Mouse (Mus musculus): ENCODE measurements around the gene Pgp. TPM values are rescaled to one million over a fixed set of nuclear protein-coding genes. Genes with fewer than 3 reads are reported as not detected.

Gene Pgp
- polyA plus RNA-seq, 1 experiment from 2014 or later, result 60.0 TPM

GRCm38 (mm10) chr17:24463374-24464133 lies 6.6 kb upstream of the Pgp start:
- Histone ChIP-seq H3K4me3 (no peak overlapping the region), H3K27me3 (no peaks in the 10 kb centered on the region), H3K9me3 (no peaks in the 10 kb centered on the region), H3K36me3 (no peaks in the 10 kb centered on the region), H3K4me1 (no peaks in the 10 kb centered on the region), H3K9ac (replicated peaks) (no peak overlapping the region), H3K27ac (replicated peaks) (no peak overlapping the region), H3K4me2 (replicated peaks) (no peak overlapping the region)
- WGBS, result 60% methylated on average over 6 of the region's 6 CpGs
- no peak for ATAC-seq (ENCODE audit: low FRiP score, low read depth)

DNA sequence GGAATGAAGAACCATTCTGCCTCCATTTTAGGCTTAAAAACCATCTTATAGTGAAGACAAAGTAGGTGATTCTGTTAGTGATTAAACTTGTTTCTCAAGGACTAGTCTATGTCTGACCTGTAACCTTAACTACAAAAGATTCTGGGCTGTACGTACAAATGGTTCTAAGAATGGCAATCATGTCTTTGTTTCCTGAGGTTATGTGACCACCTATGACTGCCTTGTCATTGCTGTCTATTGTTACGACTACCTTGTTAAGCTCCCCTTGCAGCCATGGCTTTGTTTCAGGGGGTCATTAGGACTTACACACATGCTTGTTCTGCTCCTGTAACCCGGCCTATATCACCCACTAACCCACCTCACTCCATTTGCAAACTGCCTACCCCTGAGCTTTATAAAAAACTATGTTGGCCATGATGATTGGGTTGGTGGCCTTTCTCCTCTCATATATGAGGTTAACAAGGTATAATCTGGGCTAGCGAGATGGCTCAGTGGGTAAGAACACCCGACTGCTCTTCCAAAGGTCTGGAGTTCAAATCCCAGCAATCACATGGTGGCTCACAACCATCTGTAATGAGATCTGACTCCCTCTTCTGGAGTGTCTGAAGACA lies 1.5 kb upstream of the Pgp start:
- H3K4me1 ChIP-seq, result peaks cover 24% of the 10 kb centered on the region
- no peak for ATAC-seq (ENCODE audit: low FRiP score, low read depth)
- H3K27ac ChIP-seq (replicated peaks), result no peak overlapping the region
- 89% methylated on average over 5 of the region's 5 CpGs for WGBS
- no peaks in the 10 kb centered on the region for H3K27me3 ChIP-seq
- no peaks in the 10 kb centered on the region for H3K9me3 ChIP-seq
- no peak overlapping the region for H3K9ac ChIP-seq (replicated peaks)
- H3K36me3 ChIP-seq, result peaks cover 4% of the 10 kb centered on the region; the same call in 1 of the 2 replicates
- no peak overlapping the region for H3K4me2 ChIP-seq (replicated peaks)
- no peak overlapping the region for H3K4me3 ChIP-seq

DNA sequence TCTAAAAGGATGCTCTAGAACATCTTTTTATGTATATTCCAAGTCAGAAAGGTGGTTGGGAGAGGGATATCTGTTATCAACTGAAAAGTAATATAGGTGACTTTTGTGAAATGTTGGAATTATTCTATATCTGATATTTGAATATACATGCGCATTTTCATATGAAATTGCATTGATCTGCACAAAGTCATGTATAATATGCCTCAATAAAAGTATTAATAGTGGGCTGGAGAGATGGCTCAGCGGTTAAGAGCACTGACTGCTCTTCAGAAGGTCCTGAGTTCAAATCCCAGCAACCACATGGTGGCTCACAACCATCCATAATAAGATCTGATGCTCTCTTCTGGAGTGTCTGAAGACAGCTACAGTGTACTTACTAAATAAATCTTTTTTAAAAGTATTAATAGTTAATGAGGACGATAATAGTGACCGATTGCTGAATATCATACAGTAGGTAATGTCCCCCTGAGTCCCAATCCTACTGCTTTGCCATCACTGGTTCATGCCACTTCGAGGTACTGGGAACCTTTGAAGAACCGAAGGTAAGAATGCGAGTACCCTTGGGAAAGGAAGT lies 769 bp upstream of the Pgp start:
- Histone ChIP-seq H3K9ac (replicated peaks) (peak overlapping the region; percentile 89), H3K4me3 (peak overlapping the region; percentile 76), H3K36me3 (peaks cover 10% of the 10 kb centered on the region), H3K27ac (replicated peaks) (peak overlapping the region; percentile 89), H3K9me3 (no peaks in the 10 kb centered on the region), H3K4me2 (replicated peaks) (peak overlapping the region; percentile 99), H3K27me3 (no peaks in the 10 kb centered on the region), H3K4me1 (peaks cover 24% of the 10 kb centered on the region)
- WGBS, result 19% methylated on average over 7 of the region's 7 CpGs
- no peak for ATAC-seq (ENCODE audit: low FRiP score, low read depth)

GRCm38 (mm10) chr17:24470701-24471527 lies 722 bp downstream of the Pgp start:
- under 1% methylated on average over 68 of the region's 68 CpGs for WGBS
- no peaks in the 10 kb centered on the region for H3K9me3 ChIP-seq
- H3K27me3 ChIP-seq, result no peaks in the 10 kb centered on the region
- peak overlapping the region; percentile 89 for H3K27ac ChIP-seq (replicated peaks)
- peak overlapping the region; percentile 89 for H3K9ac ChIP-seq (replicated peaks)
- peak overlapping the region; percentile 99 for H3K4me2 ChIP-seq (replicated peaks)
- peak overlapping the region; percentile 76 for H3K4me3 ChIP-seq
- H3K4me1 ChIP-seq, result peaks cover 24% of the 10 kb centered on the region
- peaks cover 25% of the 10 kb centered on the region for H3K36me3 ChIP-seq
- peak; percentile 19; the same call in 1 of the 2 replicates for ATAC-seq (ENCODE audit: low FRiP score, low read depth)

- Histone ChIP-seq H3K4me3 (peak overlapping the region; percentile 76; the same call in 1 of the 2 replicates), H3K36me3 (peaks cover 41% of the 10 kb centered on the region), H3K9me3 (no peaks in the 10 kb centered on the region), H3K9ac (replicated peaks) (peak overlapping the region; percentile 89; the same call in 1 of the 2 replicates), H3K27me3 (no peaks in the 10 kb centered on the region), H3K27ac (replicated peaks) (no peak overlapping the region; the same call in 1 of the 2 replicates), H3K4me1 (peaks cover 27% of the 10 kb centered on the region), H3K4me2 (replicated peaks) (peak overlapping the region; percentile 99)
- ATAC-seq (ENCODE audit: low FRiP score, low read depth), result no peak
- 95% methylated on average over 4 of the region's 4 CpGs for WGBS
Observed at GRCm38 (mm10) chr17:24472512-24472911, 2.3 kb downstream of the Pgp start.

DNA sequence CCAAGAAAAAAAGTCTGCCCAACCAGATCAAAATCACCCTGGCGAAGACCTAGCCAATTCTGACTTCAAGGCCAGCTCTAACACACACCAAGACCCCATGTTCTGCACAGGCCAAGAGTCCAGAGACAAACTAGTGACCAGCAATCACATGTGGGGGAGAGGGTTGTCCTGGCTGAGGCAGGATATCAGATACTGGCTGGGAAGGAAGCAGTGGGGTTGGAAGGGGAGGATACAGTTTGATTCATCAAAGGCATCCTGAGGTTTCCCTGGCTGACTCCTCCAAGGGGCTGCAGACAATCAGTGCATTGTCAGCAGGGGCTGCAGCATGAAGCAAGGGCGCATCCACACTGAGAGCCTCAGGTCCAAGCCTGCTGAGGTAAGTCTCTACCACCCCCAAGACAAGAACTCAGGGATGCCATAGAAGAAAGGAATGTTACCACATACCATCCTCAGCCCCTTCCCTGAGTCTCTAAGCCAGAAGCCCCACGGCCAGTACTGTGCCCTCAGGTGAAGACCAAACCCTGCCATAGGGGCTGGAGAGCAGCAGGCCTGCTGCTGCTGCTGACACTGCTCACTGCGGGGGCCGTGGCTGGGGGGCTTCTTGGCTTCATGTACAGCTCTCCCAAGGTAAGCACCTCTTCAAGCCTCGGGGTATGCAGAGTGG lies 3.6 kb downstream of the Pgp start, which contains the start of gene Bricd5:
Bricd5 (plus strand) TSS at position 273 of the 664 bp plus-strand sequence.
- Histone ChIP-seq H3K4me2 (replicated peaks) (peak within 1 kb of the TSS; percentile 99; the same call in 1 of the 2 replicates), H3K9ac (replicated peaks) (peak within 1 kb of the TSS; percentile 89; the same call in 1 of the 2 replicates), H3K27ac (replicated peaks) (peak within 1 kb of the TSS; percentile 30; the same call in 1 of the 2 replicates), H3K9me3 (no peaks in the 10 kb centered on the region), H3K4me1 (peaks cover 36% of the 10 kb centered on the region), H3K4me3 (no peak within 1 kb of the TSS), H3K36me3 (peaks cover 41% of the 10 kb centered on the region), H3K27me3 (no peaks in the 10 kb centered on the region)
- WGBS, result 72% methylated on average over 6 of the region's 6 CpGs
- no peak for ATAC-seq (ENCODE audit: low FRiP score, low read depth)

DNA sequence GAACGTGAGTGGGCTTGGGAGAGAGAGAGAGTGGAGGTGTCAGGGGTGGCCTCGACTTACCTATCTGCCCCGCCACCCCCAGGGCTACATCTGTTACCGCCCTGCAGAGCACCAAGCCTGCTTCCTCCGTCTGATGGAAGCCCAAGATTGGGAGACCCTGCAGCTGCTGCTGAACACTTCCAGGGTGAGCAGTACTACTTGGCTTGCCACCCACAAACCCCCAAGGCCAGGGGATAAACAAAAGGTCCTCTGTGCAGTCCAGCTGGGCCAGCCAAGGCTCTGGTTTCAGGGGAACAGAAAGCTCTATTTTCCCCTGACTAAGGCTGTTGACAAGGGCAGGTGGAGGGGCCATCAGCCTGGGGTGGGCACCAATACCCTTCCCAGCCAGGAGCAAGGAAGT lies 4.4 kb downstream of the Pgp start:
- H3K9me3 ChIP-seq, result no peaks in the 10 kb centered on the region
- no peak overlapping the region for H3K27ac ChIP-seq (replicated peaks)
- peaks cover 41% of the 10 kb centered on the region for H3K36me3 ChIP-seq
- H3K4me1 ChIP-seq, result peaks cover 36% of the 10 kb centered on the region
- H3K4me2 ChIP-seq (replicated peaks), result no peak overlapping the region
- no peak overlapping the region for H3K4me3 ChIP-seq
- no peaks in the 10 kb centered on the region for H3K27me3 ChIP-seq
- no peak for ATAC-seq (ENCODE audit: low FRiP score, low read depth)
- no peak overlapping the region for H3K9ac ChIP-seq (replicated peaks)
- 78% methylated on average over 5 of the region's 5 CpGs for WGBS

GRCm38 (mm10) chr17:24475586-24475985 lies 5.4 kb downstream of the Pgp start:
- H3K36me3 ChIP-seq, result peaks cover 41% of the 10 kb centered on the region
- ATAC-seq (ENCODE audit: low FRiP score, low read depth), result no peak

DNA sequence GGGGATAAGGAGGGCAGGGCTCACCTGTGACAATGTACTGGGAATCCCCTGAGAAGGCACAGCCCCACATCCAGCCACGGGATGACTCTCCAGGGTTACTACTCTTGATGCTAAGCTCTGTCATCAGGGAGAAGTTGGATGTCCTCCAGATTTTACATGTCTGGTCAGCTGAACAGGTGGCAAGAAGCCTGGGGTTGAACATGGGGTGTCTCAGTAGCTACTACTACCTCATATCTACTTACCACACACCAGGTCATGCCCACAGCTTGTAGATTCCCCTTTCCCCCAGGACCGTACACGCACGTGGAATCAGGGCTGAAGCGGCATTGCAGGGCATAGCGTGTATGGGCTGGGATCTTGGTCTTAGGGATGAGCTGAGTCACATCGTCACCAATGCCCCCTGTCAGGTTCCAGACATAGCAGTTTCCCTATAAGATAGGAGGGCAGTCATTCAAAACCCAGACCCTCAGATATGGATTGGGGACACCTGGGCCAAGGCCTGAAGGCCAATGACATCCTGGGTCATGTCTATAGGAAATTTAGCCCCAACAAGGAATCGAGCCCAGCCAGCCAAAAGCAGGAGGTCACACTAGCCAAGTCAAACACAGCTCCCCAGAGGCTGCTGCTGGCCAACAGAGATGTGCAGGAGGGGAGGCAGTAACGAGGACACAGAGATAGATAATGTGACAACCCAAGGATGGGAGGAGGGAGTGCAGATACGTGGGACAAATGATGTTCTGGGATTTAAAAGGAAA lies 6.0 kb downstream of the Pgp start:
- no peak for ATAC-seq (ENCODE audit: low FRiP score, low read depth)
- Histone ChIP-seq H3K4me3 (no peak overlapping the region), H3K27ac (replicated peaks) (no peak overlapping the region), H3K4me2 (replicated peaks) (no peak overlapping the region), H3K9me3 (no peaks in the 10 kb centered on the region), H3K9ac (replicated peaks) (no peak overlapping the region), H3K27me3 (no peaks in the 10 kb centered on the region), H3K36me3 (peaks cover 41% of the 10 kb centered on the region), H3K4me1 (peaks cover 38% of the 10 kb centered on the region)
- WGBS, result 94% methylated on average over 10 of the region's 10 CpGs

More at GRCm38 (mm10) chr17:24475586-24475985, 5.4 kb downstream of the Pgp start:
- Histone ChIP-seq H3K4me2 (replicated peaks) (no peak overlapping the region), H3K4me3 (no peak overlapping the region), H3K9me3 (no peaks in the 10 kb centered on the region), H3K4me1 (peaks cover 43% of the 10 kb centered on the region), H3K9ac (replicated peaks) (no peak overlapping the region), H3K27me3 (no peaks in the 10 kb centered on the region), H3K27ac (replicated peaks) (no peak overlapping the region)
- 94% methylated on average over 6 of the region's 6 CpGs for WGBS

- Histone ChIP-seq H3K27ac (replicated peaks) (no peak overlapping the region), H3K27me3 (no peaks in the 10 kb centered on the region), H3K4me1 (peaks cover 27% of the 10 kb centered on the region), H3K9me3 (no peaks in the 10 kb centered on the region), H3K4me3 (no peak overlapping the region), H3K9ac (replicated peaks) (peak overlapping the region; percentile 73), H3K4me2 (replicated peaks) (peak overlapping the region; percentile 55; the same call in 1 of the 2 replicates), H3K36me3 (peaks cover 41% of the 10 kb centered on the region)
- no peak for ATAC-seq (ENCODE audit: low FRiP score, low read depth)
- 92% methylated on average over 20 of the region's 20 CpGs for WGBS
Observed at GRCm38 (mm10) chr17:24477053-24477984, 7.1 kb downstream of the Pgp start.
